Mouse (Mus musculus) layer of hippocampus, adult 18-20 months (tissue): ENCODE measurements around the gene Wfdc17. TPM values are rescaled to one million over a fixed set of nuclear protein-coding genes. Genes with fewer than 3 reads are reported as not detected.

Experiments
- DNase-seq, 2 experiments: peaks; one replicate each; pipeline ENCODE4 v3.0.0; 2022; ENCODE audit warnings: low spot score in 2 of 2
- total RNA-seq, 2 experiments: library from RNA; stranded (reverse); gene quantifications; 2 replicates each; pipeline ENCODE4 v1.2.3; 2021

Gene Wfdc17
- total RNA-seq, 2 experiments from 2014 or later = not detected

- no peak for DNase-seq
Observed at GRCm38 (mm10) chr11:83740443-83740991, 36.7 kb downstream of the Wfdc17 start.

GRCm38 (mm10) chr11:83741841-83742240, 38.0 kb downstream of the Wfdc17 start:
- DNase-seq = no peak

- no peak for DNase-seq
Observed at GRCm38 (mm10) chr11:83742731-83743355, 39.1 kb downstream of the Wfdc17 start.

DNA sequence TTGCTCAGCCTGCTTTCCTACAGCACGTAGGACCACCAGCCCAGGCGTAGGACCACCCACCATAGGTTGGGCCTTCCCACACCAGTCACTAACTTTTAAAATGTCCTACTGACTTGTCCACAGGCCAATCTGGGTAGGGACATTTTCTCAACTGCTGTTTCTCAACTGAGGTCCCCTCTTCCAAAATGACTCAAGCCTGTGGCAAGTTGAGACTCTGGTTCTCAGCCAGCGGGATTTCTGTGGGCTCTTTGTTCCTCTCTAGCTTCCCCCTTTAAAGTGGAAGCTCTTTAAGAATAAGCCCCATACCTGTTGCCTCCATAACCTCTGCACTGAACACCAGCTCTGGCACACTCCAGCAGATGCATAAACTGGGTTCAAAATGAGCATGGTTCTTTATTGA, 39.7 kb downstream of the Wfdc17 start:
- no peak for DNase-seq

- DNase-seq = no peak
Observed at GRCm38 (mm10) chr11:83746152-83746551, 42.4 kb downstream of the Wfdc17 start.

DNA sequence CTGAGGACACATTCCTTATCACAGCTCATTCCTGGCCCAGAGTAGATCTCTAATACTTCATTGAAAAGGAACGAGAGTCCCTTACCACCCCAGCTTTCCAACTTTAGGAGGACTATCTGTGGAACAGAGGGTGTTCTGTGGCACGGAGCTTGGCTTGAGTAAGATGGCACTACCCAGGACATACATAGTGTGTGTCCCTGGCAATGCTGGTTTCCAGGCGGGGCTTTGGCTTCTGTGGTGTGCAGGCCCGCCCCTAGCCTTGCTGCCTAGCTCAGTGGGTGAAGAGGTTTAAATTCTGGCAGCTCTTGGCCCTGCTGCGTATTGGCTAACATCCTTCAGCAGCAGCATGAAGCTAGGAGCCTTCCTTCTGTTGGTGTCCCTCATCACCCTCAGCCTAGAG, 42.9 kb downstream of the Wfdc17 start, which contains the start of gene Wfdc21:
Gene Wfdc21, plus strand, starts transcription at position 260 of the 400 bp plus-strand sequence.
- no peak for DNase-seq

- DNase-seq = no peak
Observed at GRCm38 (mm10) chr11:83747376-83748265, 43.8 kb downstream of the Wfdc17 start.

- DNase-seq = peak; percentile 88 to 94
Observed at GRCm38 (mm10) chr11:83753581-83754181, 49.9 kb downstream of the Wfdc17 start, which contains the start of gene Heatr6. Gene Heatr6 (plus strand): TSS chr11:83753696.

DNA sequence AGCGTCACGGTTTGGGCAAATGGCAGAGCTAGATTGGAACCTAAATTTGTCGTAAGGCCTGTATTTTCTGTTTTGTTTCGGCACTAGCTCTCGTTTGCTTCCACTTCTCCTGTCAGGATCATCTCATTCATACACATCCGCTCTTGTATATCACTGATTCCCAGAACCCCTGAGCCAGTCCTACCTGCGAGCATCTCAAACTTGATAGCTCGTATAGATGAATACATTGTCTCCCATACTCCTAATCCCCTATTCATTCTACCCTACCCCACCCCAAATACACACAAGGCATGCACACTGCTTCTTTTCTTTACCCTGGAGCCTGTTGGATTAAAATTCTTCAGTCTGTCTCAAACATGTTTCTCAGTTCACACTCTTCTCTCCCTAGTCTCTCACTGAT, 50.4 kb downstream of the Wfdc17 start:
- no peak for DNase-seq

Other genes with a start within 250 kb of the Wfdc17 start
- 1 to 10 TPM; 2.9 TPM for gene Mmp28, start 240.9 kb upstream of the Wfdc17 start, total RNA-seq
- gene Taf15, start 230.9 kb upstream of the Wfdc17 start, total RNA-seq = 10 to 100 TPM; 69.1 to 70.7 TPM
- not detected for gene Heatr9, start 181.8 kb upstream of the Wfdc17 start, total RNA-seq
- gene Ccl5, start 173.5 kb upstream of the Wfdc17 start, total RNA-seq = not detected
- gene Ccl9, start 125.4 kb upstream of the Wfdc17 start, total RNA-seq = 1 to 10 TPM; 2.4 to 5.0 TPM
- 1 to 10 TPM; 2.8 to 2.9 TPM for gene Ccl6, start 110.9 kb upstream of the Wfdc17 start, total RNA-seq
- gene Rpl9-ps1, start 58.4 kb upstream of the Wfdc17 start, total RNA-seq = not detected
- not detected for gene Ccl3, start 54.6 kb upstream of the Wfdc17 start, total RNA-seq
- gene Ccl4, start 41.4 kb upstream of the Wfdc17 start, total RNA-seq = not detected
- gene Wfdc18, start 5.0 kb downstream of the Wfdc17 start, total RNA-seq = under 1 TPM; 0.69 to 0.96 TPM
- not detected for gene Wfdc21, start 42.9 kb downstream of the Wfdc17 start, total RNA-seq
- 10 to 100 TPM; 15.0 to 16.0 TPM for gene Heatr6, start 49.7 kb downstream of the Wfdc17 start, total RNA-seq
- under 1 TPM; 0.27 to 0.43 TPM for gene Hnf1b, start 146.1 kb downstream of the Wfdc17 start, total RNA-seq
- 10 to 100 TPM; 13.1 to 16.4 TPM for gene Ddx52, start 238.1 kb downstream of the Wfdc17 start, total RNA-seq